Mouse (Mus musculus) urinary bladder, postnatal 4 days (tissue): Measurements from ENCODE around the gene Proser2.

ENCODE experiments used
- DNase-seq, 2 experiments: peaks; one replicate each; pipeline ENCODE4 v3.0.0; 2021 to 2022; ENCODE audit warnings: low spot score in 2 of 2

Proser2 gene

GRCm38 (mm10) chr2:6072685-6073260 is 57.2 kb downstream of the Proser2 start:
- no peak for DNase-seq

GRCm38 (mm10) chr2:6071598-6072440 is 58.2 kb downstream of the Proser2 start:
- peak; percentile 30 to 59 for DNase-seq

GRCm38 (mm10) chr2:6070925-6071324 is 59.1 kb downstream of the Proser2 start:
- DNase-seq, result peak in 1 of 2 experiments; percentile 49

- DNase-seq, result no peak
Measured at GRCm38 (mm10) chr2:6067341-6067740, 62.7 kb downstream of the Proser2 start.

GRCm38 (mm10) chr2:6060071-6060804 is 69.8 kb downstream of the Proser2 start:
- DNase-seq, result no peak

- no peak for DNase-seq
Measured at GRCm38 (mm10) chr2:6059291-6059690, 70.7 kb downstream of the Proser2 start.

- no peak for DNase-seq
Measured at GRCm38 (mm10) chr2:6056518-6056917, 73.5 kb downstream of the Proser2 start.

- DNase-seq, result no peak
Measured at GRCm38 (mm10) chr2:6055466-6055865, 74.5 kb downstream of the Proser2 start.

GRCm38 (mm10) chr2:6049018-6049417 is 81.0 kb downstream of the Proser2 start:
- DNase-seq, result no peak

- DNase-seq, result no peak
Measured at GRCm38 (mm10) chr2:6048570-6048969, 81.4 kb downstream of the Proser2 start.
